Mouse (Mus musculus) adrenal gland, postnatal 4 days (tissue): ENCODE measurements around the gene Gm12355. TPM values are rescaled to one million over a fixed set of nuclear protein-coding genes. Genes with fewer than 3 reads are reported as not detected.
"Not testable (repeated sequence)": the region's sequence is repeated elsewhere in the genome, so short reads cannot be mapped to it uniquely, and the experiment has no call there.

Source experiments
- DNase-seq, 2 experiments: peaks; one replicate each; pipeline ENCODE4 v3.0.0; 2021 to 2022; ENCODE audit warnings: low spot score in 2 of 2, mixed read lengths in 2 of 2
- long read RNA-seq, 2 experiments: library from polyadenylated mRNA; stranded (forward); transcript quantifications; one replicate each; pipeline ENCODE4 v2.0.0; 2021
- total RNA-seq, 2 experiments: library from RNA; stranded (reverse); gene quantifications; 2 replicates each; pipeline ENCODE4 v1.2.3; 2021

Gene Gm12355
- total RNA-seq = 10 to 100 TPM; 23.3 to 26.6 TPM
- long read RNA-seq, experiment 1, partial matches to known transcripts = 0 of 1 reads
- long read RNA-seq, experiment 1, other reads (novel, unspliced or antisense) = 0 of 1 reads
- long read RNA-seq, experiment 2 = 0 reads

- no peak for DNase-seq
These were observed at the start of gene Gm12355, which contains the start of gene Gsdma3 for GRCm38 (mm10) chr11:98625611-98626410. TSS of gene Gm12355 (minus strand) at chr11:98625661. TSS of gene Gsdma3 (plus strand) at chr11:98626360.

GRCm38 (mm10) chr11:98673136-98673535 lies 47.7 kb upstream of the Gm12355 start:
- DNase-seq = peak in 1 of 2 experiments; percentile 41

GRCm38 (mm10) chr11:98672482-98672881 lies 47.0 kb upstream of the Gm12355 start:
- DNase-seq = no peak

- no peak for DNase-seq
These were observed 46.4 kb upstream of the Gm12355 start for GRCm38 (mm10) chr11:98671857-98672256.

GRCm38 (mm10) chr11:98671284-98671815 lies 45.9 kb upstream of the Gm12355 start:
- DNase-seq = no peak

- no peak for DNase-seq
These were observed 43.5 kb upstream of the Gm12355 start for GRCm38 (mm10) chr11:98668984-98669383.

- DNase-seq = no peak
These were observed 38.6 kb upstream of the Gm12355 start, which contains the start of gene Gsdma for GRCm38 (mm10) chr11:98664091-98664490. TSS of gene Gsdma (plus strand) at chr11:98664351.

GRCm38 (mm10) chr11:98660517-98660916 lies 35.1 kb upstream of the Gm12355 start:
- DNase-seq = no peak

- peak in 1 of 2 experiments; percentile 19 for DNase-seq
These were observed 29.6 kb upstream of the Gm12355 start for GRCm38 (mm10) chr11:98655076-98655475.

GRCm38 (mm10) chr11:98646459-98646858 lies 21.0 kb upstream of the Gm12355 start, which contains the start of gene Gsdma2:
TSS of gene Gsdma2 (plus strand) at chr11:98646759.
- DNase-seq = no peak

- no peak for DNase-seq
These were observed 20.5 kb upstream of the Gm12355 start for GRCm38 (mm10) chr11:98645946-98646345.

- DNase-seq = no peak
These were observed 19.3 kb upstream of the Gm12355 start for GRCm38 (mm10) chr11:98644757-98645156.

GRCm38 (mm10) chr11:98640091-98640490 lies 14.6 kb upstream of the Gm12355 start:
- no peak for DNase-seq

- no peak for DNase-seq
These were observed 12.0 kb upstream of the Gm12355 start for GRCm38 (mm10) chr11:98637501-98637900.

GRCm38 (mm10) chr11:98635312-98635970 lies 10.0 kb upstream of the Gm12355 start:
- not testable (repeated sequence) for DNase-seq

- DNase-seq = no peak
These were observed 5.2 kb upstream of the Gm12355 start for GRCm38 (mm10) chr11:98630646-98631045.

GRCm38 (mm10) chr11:98628706-98629105 lies 3.2 kb upstream of the Gm12355 start:
- no peak for DNase-seq

GRCm38 (mm10) chr11:98624381-98624780 lies 1.1 kb downstream of the Gm12355 start:
- DNase-seq = not testable (repeated sequence)

- DNase-seq = not testable (repeated sequence)
These were observed 1.5 kb downstream of the Gm12355 start for GRCm38 (mm10) chr11:98623981-98624380.

GRCm38 (mm10) chr11:98620791-98621190 lies 4.7 kb downstream of the Gm12355 start:
- no peak for DNase-seq

GRCm38 (mm10) chr11:98606763-98607162 lies 18.7 kb downstream of the Gm12355 start:
- DNase-seq = no peak

GRCm38 (mm10) chr11:98604911-98605310 lies 20.6 kb downstream of the Gm12355 start:
- not testable (repeated sequence) for DNase-seq
